Mouse (Mus musculus) forebrain, embryonic 15.5 days (tissue): ENCODE measurements around the gene Col27a1. TPM values are rescaled to one million over a fixed set of nuclear protein-coding genes. Genes with fewer than 3 reads are reported as not detected.

Experiments used
- ATAC-seq: fragments of 200-750 bp; cut with Nextera tagmentation; replicated peaks from 2 replicates; pipeline ENCODE4 v1.8.0; 2017; ENCODE audit warnings: mild to moderate bottlenecking, moderate TSS enrichment, moderate library complexity
- H3K27ac ChIP-seq: fragments of 300-500 bp; sonication (generic); replicated peaks from 2 replicates; pipeline ENCODE4 v1.5.1; 2015; ENCODE audit warnings: mild to moderate bottlenecking, inconsistent platforms
- H3K27me3 ChIP-seq: fragments of 300-500 bp; sonication (generic); 2 replicates; pipeline ENCODE4 v1.6.1; 2015; ENCODE audit warnings: inconsistent platforms
- H3K36me3 ChIP-seq: fragments of 300-500 bp; sonication (generic); 2 replicates; pipeline ENCODE4 v1.6.1; 2015; ENCODE audit warnings: mild to moderate bottlenecking, inconsistent platforms
- H3K4me1 ChIP-seq: fragments of 300-500 bp; sonication (generic); 2 replicates; pipeline ENCODE4 v1.6.1; 2015; ENCODE audit warnings: inconsistent platforms
- H3K4me2 ChIP-seq: fragments of 300-500 bp; sonication (generic); replicated peaks from 2 replicates; pipeline ENCODE4 v1.6.1; 2015; ENCODE audit warnings: mild to moderate bottlenecking, inconsistent platforms
- H3K4me3 ChIP-seq: fragments of 300-500 bp; sonication (generic); 2 replicates; pipeline ENCODE4 v1.5.1; 2015; ENCODE audit warnings: mild to moderate bottlenecking, inconsistent platforms
- H3K9ac ChIP-seq: fragments of 300-500 bp; sonication (generic); replicated peaks from 2 replicates; pipeline ENCODE4 v1.6.1; 2015; ENCODE audit warnings: mild to moderate bottlenecking, inconsistent platforms
- H3K9me3 ChIP-seq: fragments of 300-500 bp; sonication (generic); 2 replicates; pipeline ENCODE4 v1.6.1; 2016; ENCODE audit warnings: inconsistent platforms
- WGBS: fragments of 180-500 bp; shearing (Covaris S2); methylation state at CpG from one replicate; pipeline ENCODE4 v1.1.7; 2015; ENCODE audit warnings: mixed read lengths; 5-methylcytosine and 5-hydroxymethylcytosine counted together
- polyA plus RNA-seq: library from polyadenylated mRNA; unstranded; fragments of >200 nt; fragmentation: Nextera tagmentation; extraction: Ambion mirVana; gene quantifications from 2 replicates; pipeline ENCODE4 v1.2.1, GENCODE M21; 2015

Gene Col27a1
- polyA plus RNA-seq, 1 experiment from 2014 or later, result 1.3 TPM

DNA sequence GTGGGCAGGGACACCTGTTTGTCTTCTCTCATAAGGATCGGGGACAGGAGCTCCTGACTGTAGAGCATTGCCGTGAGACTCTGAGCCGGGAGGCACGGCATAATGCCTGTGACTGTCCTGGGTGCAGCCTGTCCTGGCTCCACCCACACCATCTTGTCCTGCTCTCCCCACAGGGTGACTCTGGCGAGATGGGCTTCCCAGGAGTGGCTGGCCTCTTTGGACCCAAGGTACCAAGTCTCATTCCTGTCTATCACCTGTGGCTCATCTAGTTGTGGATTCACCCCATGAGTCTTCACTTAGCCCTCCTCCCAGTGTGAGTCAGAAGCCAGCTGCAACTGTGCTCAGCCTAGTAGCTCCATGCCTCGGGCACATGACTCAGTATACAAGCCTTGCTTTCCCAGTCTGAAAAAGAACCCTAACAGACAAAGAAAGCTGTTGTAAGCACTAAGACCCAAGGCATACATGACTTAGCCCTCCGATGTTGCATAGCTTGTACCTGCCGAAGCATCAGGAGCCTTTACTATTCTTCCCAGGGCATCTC lies 109.5 kb downstream of the Col27a1 start:
- no peaks in the 10 kb centered on the region for H3K9me3 ChIP-seq
- no peaks in the 10 kb centered on the region for H3K4me1 ChIP-seq
- H3K36me3 ChIP-seq, result no peaks in the 10 kb centered on the region
- WGBS, result 85% methylated on average over 8 of the region's 8 CpGs
- no peak overlapping the region for H3K4me2 ChIP-seq
- ATAC-seq, result no peak
- H3K4me3 ChIP-seq, result no peak overlapping the region
- H3K27ac ChIP-seq, result no peak overlapping the region
- no peak overlapping the region for H3K9ac ChIP-seq
- H3K27me3 ChIP-seq, result no peaks in the 10 kb centered on the region

GRCm38 (mm10) chr4:63333403-63333802 lies 119.6 kb downstream of the Col27a1 start:
- H3K4me3 ChIP-seq, result no peak overlapping the region
- no peaks in the 10 kb centered on the region for H3K9me3 ChIP-seq
- no peak for ATAC-seq
- no peak overlapping the region for H3K9ac ChIP-seq
- no peak overlapping the region for H3K27ac ChIP-seq
- H3K4me1 ChIP-seq, result no peaks in the 10 kb centered on the region
- WGBS, result 80% methylated on average over 4 of the region's 4 CpGs
- no peak overlapping the region for H3K4me2 ChIP-seq
- H3K27me3 ChIP-seq, result no peaks in the 10 kb centered on the region
- H3K36me3 ChIP-seq, result no peaks in the 10 kb centered on the region

- H3K4me2 ChIP-seq, result no peak overlapping the region
- H3K36me3 ChIP-seq, result no peaks in the 10 kb centered on the region
- no peaks in the 10 kb centered on the region for H3K9me3 ChIP-seq
- no peak overlapping the region for H3K9ac ChIP-seq
- ATAC-seq, result no peak
- 74% methylated on average over 3 of the region's 3 CpGs for WGBS
- no peak overlapping the region for H3K4me3 ChIP-seq
- H3K4me1 ChIP-seq, result no peaks in the 10 kb centered on the region
- H3K27me3 ChIP-seq, result no peaks in the 10 kb centered on the region
- H3K27ac ChIP-seq, result no peak overlapping the region
Observed at GRCm38 (mm10) chr4:63338414-63339076, 124.7 kb downstream of the Col27a1 start.

DNA sequence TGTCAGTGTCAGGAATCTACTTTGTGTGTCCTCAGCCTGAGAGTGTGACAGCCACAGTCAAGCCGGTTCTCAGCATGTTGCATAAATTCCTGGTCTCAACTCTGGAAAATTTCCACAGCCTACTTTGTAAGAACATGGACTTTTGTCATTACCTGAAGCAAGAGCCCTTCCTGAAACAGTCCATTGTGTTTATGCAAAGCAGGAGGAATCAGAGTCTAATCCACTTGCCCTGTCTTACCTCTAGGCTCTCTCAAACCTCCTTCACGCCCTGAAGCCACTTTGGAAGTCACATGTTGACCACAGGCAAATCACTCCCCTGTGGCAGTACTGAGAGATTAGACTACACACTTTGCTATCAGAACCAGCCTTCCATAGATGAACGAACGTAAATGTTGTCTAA lies 128.7 kb downstream of the Col27a1 start:
- no peak for ATAC-seq
- no peaks in the 10 kb centered on the region for H3K27me3 ChIP-seq
- H3K9me3 ChIP-seq, result no peaks in the 10 kb centered on the region
- 56% methylated on average over 4 of the region's 4 CpGs for WGBS
- H3K27ac ChIP-seq, result no peak overlapping the region
- H3K36me3 ChIP-seq, result no peaks in the 10 kb centered on the region
- H3K4me2 ChIP-seq, result no peak overlapping the region
- H3K4me3 ChIP-seq, result no peak overlapping the region
- H3K9ac ChIP-seq, result no peak overlapping the region
- H3K4me1 ChIP-seq, result no peaks in the 10 kb centered on the region

- Histone ChIP-seq H3K36me3 (no peaks in the 10 kb centered on the region), H3K27ac (no peak overlapping the region), H3K9ac (no peak overlapping the region), H3K4me1 (no peaks in the 10 kb centered on the region), H3K9me3 (no peaks in the 10 kb centered on the region), H3K4me2 (no peak overlapping the region), H3K27me3 (no peaks in the 10 kb centered on the region), H3K4me3 (no peak overlapping the region)
- WGBS, result 67% methylated on average over 3 of the region's 3 CpGs
- ATAC-seq, result no peak
Observed at GRCm38 (mm10) chr4:63343608-63344007, 129.8 kb downstream of the Col27a1 start.

DNA sequence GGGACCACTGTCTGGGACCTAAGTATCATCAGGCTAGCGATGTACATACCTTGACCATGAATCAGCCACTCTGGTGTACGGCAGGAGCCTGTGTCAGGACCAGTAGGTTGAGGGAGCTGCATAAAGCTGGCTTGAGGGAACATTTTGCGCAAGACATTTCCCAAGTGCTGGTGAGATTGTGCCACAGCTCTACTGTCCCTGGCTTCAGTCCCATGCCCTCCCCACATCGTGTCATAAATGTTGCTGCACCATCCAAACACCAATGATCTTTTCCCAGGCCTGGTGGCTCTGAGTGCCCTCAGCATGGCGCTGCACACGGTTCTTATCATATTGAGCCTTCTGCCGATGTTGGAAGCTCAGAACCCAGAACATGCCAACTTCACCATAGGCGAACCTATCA lies 130.5 kb downstream of the Col27a1 start, which contains the start of gene Orm1:
Gene Orm1, plus strand, starts transcription at position 266 of the 400 bp plus-strand sequence.
- no peaks in the 10 kb centered on the region for H3K4me1 ChIP-seq
- no peaks in the 10 kb centered on the region for H3K27me3 ChIP-seq
- H3K4me2 ChIP-seq, result no peak within 1 kb of the TSS
- no peak for ATAC-seq
- H3K9ac ChIP-seq, result no peak within 1 kb of the TSS
- no peaks in the 10 kb centered on the region for H3K36me3 ChIP-seq
- H3K4me3 ChIP-seq, result no peak within 1 kb of the TSS
- no peaks in the 10 kb centered on the region for H3K9me3 ChIP-seq
- H3K27ac ChIP-seq, result no peak within 1 kb of the TSS
- 87% methylated on average over 8 of the region's 8 CpGs for WGBS

DNA sequence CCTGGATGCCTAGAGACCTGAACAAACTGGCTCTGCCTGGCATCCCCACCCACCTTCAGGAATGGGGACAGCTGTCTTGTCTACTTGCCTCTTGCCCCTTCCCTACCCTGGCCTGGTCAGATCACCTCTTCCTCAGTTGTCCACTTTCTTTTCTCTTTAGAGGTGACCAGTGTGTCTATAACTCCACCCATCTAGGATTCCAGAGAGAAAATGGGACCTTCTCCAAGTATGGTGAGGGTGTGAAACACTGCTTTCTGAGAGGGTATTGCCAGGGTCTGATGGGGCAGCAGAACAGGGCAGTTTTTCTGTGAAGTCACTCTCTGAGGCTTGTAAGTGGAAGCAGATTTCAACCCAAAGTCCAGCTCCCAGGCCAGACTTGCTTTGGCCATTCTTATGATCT lies 131.5 kb downstream of the Col27a1 start:
- H3K27ac ChIP-seq, result no peak overlapping the region
- no peak overlapping the region for H3K9ac ChIP-seq
- no peak overlapping the region for H3K4me3 ChIP-seq
- no peaks in the 10 kb centered on the region for H3K4me1 ChIP-seq
- H3K36me3 ChIP-seq, result no peaks in the 10 kb centered on the region
- no peaks in the 10 kb centered on the region for H3K9me3 ChIP-seq
- ATAC-seq, result no peak
- no peaks in the 10 kb centered on the region for H3K27me3 ChIP-seq
- no peak overlapping the region for H3K4me2 ChIP-seq

- Histone ChIP-seq H3K9ac (no peak overlapping the region), H3K4me3 (no peak overlapping the region), H3K27me3 (no peaks in the 10 kb centered on the region), H3K27ac (no peak overlapping the region), H3K4me1 (no peaks in the 10 kb centered on the region), H3K4me2 (no peak overlapping the region), H3K36me3 (no peaks in the 10 kb centered on the region), H3K9me3 (no peaks in the 10 kb centered on the region)
- 89% methylated on average over 4 of the region's 4 CpGs for WGBS
- no peak for ATAC-seq
Observed at GRCm38 (mm10) chr4:63346659-63347058, 132.9 kb downstream of the Col27a1 start.

DNA sequence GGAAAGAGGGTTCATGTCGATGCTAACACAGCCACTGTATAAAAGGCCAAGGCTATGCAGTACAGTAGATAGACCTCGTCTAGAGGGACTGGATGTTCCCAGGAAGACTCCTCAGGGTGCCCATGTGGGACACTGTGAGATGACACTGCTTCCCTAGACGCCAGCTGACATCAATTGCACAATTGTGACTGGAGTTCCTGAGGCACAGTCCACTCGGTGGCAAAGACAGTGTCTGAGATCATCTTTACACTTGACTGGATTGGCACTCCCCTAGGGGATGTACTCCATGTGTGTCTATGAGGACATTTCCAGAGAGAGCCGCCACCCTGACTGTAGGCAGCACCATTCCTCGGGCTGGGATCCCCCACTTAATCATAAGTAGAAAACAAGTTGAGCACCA lies 134.7 kb downstream of the Col27a1 start:
- no peak overlapping the region for H3K27ac ChIP-seq
- 74% methylated on average over 6 of the region's 6 CpGs for WGBS
- no peak overlapping the region for H3K9ac ChIP-seq
- H3K4me2 ChIP-seq, result no peak overlapping the region
- ATAC-seq, result no peak
- H3K9me3 ChIP-seq, result no peaks in the 10 kb centered on the region
- no peaks in the 10 kb centered on the region for H3K36me3 ChIP-seq
- H3K4me1 ChIP-seq, result no peaks in the 10 kb centered on the region
- H3K27me3 ChIP-seq, result no peaks in the 10 kb centered on the region
- H3K4me3 ChIP-seq, result no peak overlapping the region

DNA sequence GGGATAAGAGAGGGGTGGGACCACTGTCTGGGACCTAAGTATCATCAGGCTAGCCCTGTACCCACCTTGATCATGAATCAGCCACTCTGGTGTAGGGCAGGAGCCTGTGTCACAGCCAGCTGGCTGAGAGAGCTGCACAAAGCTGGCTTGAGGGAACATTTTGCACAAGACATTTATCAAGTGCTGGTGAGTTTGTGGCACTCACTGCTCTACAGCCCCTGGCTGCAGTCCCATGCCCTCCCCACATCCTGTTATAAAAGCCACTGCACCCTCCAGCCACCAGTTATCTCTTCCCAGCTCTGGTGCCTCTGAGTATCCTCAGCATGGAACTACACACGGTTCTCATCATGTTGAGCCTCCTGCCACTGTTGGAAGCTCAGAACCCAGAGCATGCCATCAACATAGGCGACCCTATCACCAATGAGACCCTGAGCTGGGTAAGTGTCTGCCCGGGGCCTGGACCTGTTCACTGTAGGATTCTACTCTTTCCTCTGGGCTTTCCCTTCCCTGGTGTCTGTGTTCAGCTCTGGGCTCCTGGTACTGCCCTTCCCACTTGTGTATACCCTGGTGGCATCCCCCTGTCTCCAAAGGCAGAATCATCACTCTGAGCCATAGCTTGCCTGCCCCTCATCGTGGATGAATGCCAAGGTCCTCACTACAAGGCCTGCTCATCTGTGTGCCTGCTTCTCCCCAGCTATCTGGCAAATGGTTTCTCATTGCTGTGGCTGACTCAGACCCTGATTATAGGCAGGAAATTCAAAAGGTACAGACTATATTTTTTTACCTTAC lies 142.3 kb downstream of the Col27a1 start, which contains the start of gene Orm3:
Gene Orm3, plus strand, starts transcription at position 286 of the 789 bp plus-strand sequence.
- H3K27me3 ChIP-seq, result no peaks in the 10 kb centered on the region
- no peak within 1 kb of the TSS for H3K4me3 ChIP-seq
- no peak within 1 kb of the TSS for H3K9ac ChIP-seq
- no peaks in the 10 kb centered on the region for H3K9me3 ChIP-seq
- no peaks in the 10 kb centered on the region for H3K36me3 ChIP-seq
- H3K4me1 ChIP-seq, result no peaks in the 10 kb centered on the region
- no peak within 1 kb of the TSS for H3K27ac ChIP-seq
- H3K4me2 ChIP-seq, result no peak within 1 kb of the TSS
- WGBS, result 78% methylated on average over 4 of the region's 4 CpGs
- ATAC-seq, result no peak

GRCm38 (mm10) chr4:63356981-63357570 lies 143.3 kb downstream of the Col27a1 start:
- Histone ChIP-seq H3K27ac (no peak overlapping the region), H3K9me3 (no peaks in the 10 kb centered on the region), H3K36me3 (no peaks in the 10 kb centered on the region), H3K4me1 (no peaks in the 10 kb centered on the region), H3K27me3 (no peaks in the 10 kb centered on the region), H3K9ac (no peak overlapping the region), H3K4me3 (no peak overlapping the region), H3K4me2 (no peak overlapping the region)
- no peak for ATAC-seq
- WGBS, result 68% methylated on average over 2 of the region's 2 CpGs

GRCm38 (mm10) chr4:63359861-63360260 lies 146.1 kb downstream of the Col27a1 start:
- ATAC-seq, result no peak; the same call in 1 of the 2 replicates

More at GRCm38 (mm10) chr4:63359861-63360260, 146.1 kb downstream of the Col27a1 start:
- Histone ChIP-seq H3K27ac (no peak overlapping the region), H3K4me2 (no peak overlapping the region), H3K36me3 (no peaks in the 10 kb centered on the region), H3K9me3 (no peaks in the 10 kb centered on the region), H3K4me1 (no peaks in the 10 kb centered on the region), H3K4me3 (no peak overlapping the region), H3K27me3 (no peaks in the 10 kb centered on the region), H3K9ac (no peak overlapping the region)
- 85% methylated on average over 6 of the region's 6 CpGs for WGBS
